Comparison of ENCODE assay signal across 8 mouse cellular contexts in genomic region chr9:45041131-45041838, GRCm38 (mm10). TPM values are rescaled to one million over a fixed set of nuclear protein-coding genes. Genes with fewer than 3 reads are reported as not detected.
A peak's percentile ranks its signal among the peaks of the same experiment; 100 is the strongest.
DNase-seq lines count a peak whose midpoint lies in the region; ATAC-seq and TF ChIP-seq lines count a peak whose summit lies in the region.

No protein-coding gene starts in this region.

- TF ChIP-seq EP300 in MEL (IDR thresholded peaks at IDR 0.05; ENCODE audit: low read depth in 1 of 2, low read length in 2 of 2) = peak; percentile 97 to 99
- TF ChIP-seq EP300 in liver, embryonic 14.5 days (IDR thresholded peaks at IDR 0.05; ENCODE audit: low read depth) = peak; percentile 59

- H3K4me1 ChIP-seq in heart, embryonic 13.5 days = peaks cover 22% of the 10 kb centered on the region
- peaks cover 10% of the 10 kb centered on the region for H3K4me1 ChIP-seq in heart, embryonic 11.5 days (ENCODE audit: control insufficient read depth, insufficient read depth, low read length)
- peaks cover 2 to 23% of the 10 kb centered on the region in 2 experiments for H3K4me1 ChIP-seq in MEL (ENCODE audit: control insufficient read depth in 1 of 2, insufficient read depth in 2 of 2, low read length in 2 of 2)
- peaks cover 0 to 5% of the 10 kb centered on the region in 2 experiments; a peak in 1 of 4 replicates for H3K4me1 ChIP-seq in liver, embryonic 14.5 days (replicated peaks; ENCODE audit: control insufficient read depth in 2 of 2, insufficient read depth in 2 of 2, low read length in 1 of 2)

- no peaks in the 10 kb centered on the region for H3K9me3 ChIP-seq in heart, embryonic 13.5 days
- H3K9me3 ChIP-seq in heart, embryonic 11.5 days (replicated peaks; ENCODE audit: control insufficient read depth, low read length) = no peaks in the 10 kb centered on the region
- no peaks in the 10 kb centered on the region for H3K9me3 ChIP-seq in MEL (replicated peaks; ENCODE audit: insufficient read depth, low read length)
- no peaks in the 10 kb centered on the region for H3K9me3 ChIP-seq in liver, embryonic 14.5 days (ENCODE audit: control insufficient read depth, low read length)

- no peak overlapping the region for H3K4me3 ChIP-seq in heart, embryonic 13.5 days
- H3K4me3 ChIP-seq in heart, embryonic 11.5 days (ENCODE audit: low read depth, low read length) = no peak overlapping the region
- H3K4me3 ChIP-seq in MEL (ENCODE audit: control insufficient read depth in 1 of 2, insufficient read depth in 1 of 2, low read depth in 2 of 2, low read length in 2 of 2) = peak overlapping the region; percentile 40 to 53; a peak in 3 of 4 replicates
- H3K4me3 ChIP-seq in liver, embryonic 14.5 days (ENCODE audit: insufficient read depth in 1 of 2, low read depth in 2 of 2, low read length in 2 of 2) = no peak overlapping the region

- no peaks in the 10 kb centered on the region for H3K79me2 ChIP-seq in MEL (ENCODE audit: control insufficient read depth, insufficient read depth, low read length, poor library complexity)

- no peak overlapping the region for H3K9ac ChIP-seq in heart, embryonic 13.5 days
- H3K9ac ChIP-seq in heart, embryonic 11.5 days (ENCODE audit: low read depth, low read length) = no peak overlapping the region
- H3K9ac ChIP-seq in MEL (ENCODE audit: control insufficient read depth, low read depth, low read length, poor library complexity, severe bottlenecking) = peak overlapping the region; percentile 64
- no peak overlapping the region for H3K9ac ChIP-seq in liver, embryonic 14.5 days (replicated peaks)

- no peak for TF ChIP-seq CTCF in MEL (IDR thresholded peaks at IDR 0.05 in 2 of 3, conservative IDR thresholded peaks at IDR 0.05 in 1 of 3; ENCODE audit: control insufficient read depth in 1 of 3, insufficient read depth in 1 of 3, low read depth in 2 of 3, low read length in 3 of 3, poor library complexity in 1 of 3, severe bottlenecking in 1 of 3)
- TF ChIP-seq CTCF in liver, embryonic 14.5 days (IDR thresholded peaks at IDR 0.05; ENCODE audit: low read depth) = no peak

- peak; percentile 93 for DNase-seq in MEL (ENCODE audit: low read depth, low spot score)
- DNase-seq in induced T-regulatory cell, adult 2 months (ENCODE audit: low read depth) = peak; percentile 51
- peak in 2 of 3 experiments; percentile 7 to 25 for DNase-seq in liver, embryonic 14.5 days (ENCODE audit: low read depth in 3 of 3, low spot score in 3 of 3)
- no peak for DNase-seq in right cerebral cortex, adult 18-20 months
- no peak for DNase-seq in gastrocnemius, adult 18-20 months (ENCODE audit: low spot score)
- no peak for DNase-seq in urinary bladder, postnatal 10 days (ENCODE audit: low spot score)

- peaks cover 89% of the 10 kb centered on the region for H3K27me3 ChIP-seq in heart, embryonic 13.5 days (replicated peaks)
- peaks cover 57% of the 10 kb centered on the region for H3K27me3 ChIP-seq in heart, embryonic 11.5 days (ENCODE audit: control insufficient read depth, insufficient read depth, low read length)
- peaks cover 5 to 7% of the 10 kb centered on the region in 2 experiments; a peak in 3 of 4 replicates for H3K27me3 ChIP-seq in MEL (ENCODE audit: control insufficient read depth in 1 of 2, insufficient read depth in 2 of 2, low read length in 2 of 2)
- H3K27me3 ChIP-seq in liver, embryonic 14.5 days (ENCODE audit: control insufficient read depth, insufficient read depth, low read length) = peaks cover 23% of the 10 kb centered on the region

- no peaks in the 10 kb centered on the region for H3K36me3 ChIP-seq in heart, embryonic 13.5 days
- H3K36me3 ChIP-seq in heart, embryonic 11.5 days (ENCODE audit: control insufficient read depth, insufficient read depth, low read length) = no peaks in the 10 kb centered on the region
- H3K36me3 ChIP-seq in MEL (ENCODE audit: control insufficient read depth in 1 of 2, insufficient read depth in 2 of 2, low read length in 2 of 2) = peaks cover 0 to 18% of the 10 kb centered on the region in 2 experiments; a peak in 2 of 4 replicates
- no peaks in the 10 kb centered on the region for H3K36me3 ChIP-seq in liver, embryonic 14.5 days (replicated peaks; ENCODE audit: control insufficient read depth, insufficient read depth, low read depth)

- TF ChIP-seq POLR2A in MEL (IDR thresholded peaks at IDR 0.05; ENCODE audit: control insufficient read depth in 1 of 2, insufficient read depth in 1 of 2, low read depth in 1 of 2, low read length in 2 of 2, poor library complexity in 1 of 2) = no peak

- H3K27ac ChIP-seq in heart, embryonic 13.5 days (replicated peaks) = no peak overlapping the region
- H3K27ac ChIP-seq in heart, embryonic 11.5 days (ENCODE audit: low read depth, low read length) = no peak overlapping the region
- H3K27ac ChIP-seq in MEL (ENCODE audit: control insufficient read depth, low read depth, low read length) = peak overlapping the region; percentile 72
- no peak overlapping the region for H3K27ac ChIP-seq in liver, embryonic 14.5 days

- peak overlapping the region; percentile 36 for H3K4me2 ChIP-seq in heart, embryonic 13.5 days
- H3K4me2 ChIP-seq in heart, embryonic 11.5 days = no peak overlapping the region; the same call in 1 of the 2 replicates
- peak overlapping the region; percentile 43 for H3K4me2 ChIP-seq in liver, embryonic 14.5 days (ENCODE audit: low read depth)

- no peak for TF ChIP-seq RAD21 in MEL (IDR thresholded peaks at IDR 0.05; ENCODE audit: low read depth, low read length)

- no peak for ATAC-seq in heart, embryonic 13.5 days (ENCODE audit: extremely low read depth, insufficient number of reproducible peaks, low FRiP score, low TSS enrichment)
- ATAC-seq in heart, embryonic 11.5 days (replicated peaks; ENCODE audit: insufficient number of reproducible peaks, low FRiP score, low TSS enrichment) = no peak
- ATAC-seq in liver, embryonic 14.5 days (ENCODE audit: insufficient read depth) = peak; percentile 50; the same call in 1 of the 2 replicates

- 36% methylated on average over 16 of the region's 17 CpGs for WGBS in heart, embryonic 13.5 days
- 35% methylated on average over 17 of the region's 17 CpGs for WGBS in heart, embryonic 11.5 days (ENCODE audit: insufficient replicate concordance)
- WGBS in liver, embryonic 14.5 days (ENCODE audit: insufficient replicate concordance) = 22% methylated on average over 17 of the region's 17 CpGs

TF ChIP-seq in MEL, 35 proteins besides CTCF, POLR2A, EP300 and RAD21 (continues in another document):
- TF ChIP-seq SIN3A (IDR thresholded peaks at IDR 0.05; ENCODE audit: low read length) (peak; percentile 76), CHD1 (IDR thresholded peaks at IDR 0.05; ENCODE audit: low read depth, low read length) (no peak), MYB (IDR thresholded peaks at IDR 0.05; ENCODE audit: low read depth, low read length) (peak; percentile 98)

RNA-seq across cellular contexts. Expression of gene Mpzl2, which starts 1.7 kb away (rescaled TPM):
- polyA plus RNA-seq in heart, embryonic 13.5 days (2015; fragmentation: Nextera tagmentation; extraction: Ambion mirVana) = 1.3 and 1.5 TPM in 2 replicates
- 0.25 and 1.3 TPM in 2 replicates for polyA plus RNA-seq in heart, embryonic 11.5 days (2014; fragmentation: Nextera tagmentation; extraction: Ambion mirVana)
- 0.08 and 0.16 TPM in 2 replicates for total RNA-seq in MEL (2012; rRNA removed)
- under 1 TPM in 1 of 2 experiments, not detected in 1; 0.39 TPM for polyA plus RNA-seq in MEL (2012; ENCODE audit: insufficient read depth in 1 of 2, insufficient read length in 2 of 2, low read depth in 1 of 2, low replicate concordance in 2 of 2, missing spikeins in 1 of 2)
- polyA plus RNA-seq in liver, embryonic 14.5 days (2012; rRNA removed) = 4.4 and 4.9 TPM in 2 replicates
- polyA plus RNA-seq in liver, embryonic 14.5 days (2014; fragmentation: Nextera tagmentation; extraction: Ambion mirVana) = 3.1 and 4.7 TPM in 2 replicates
- total RNA-seq in gastrocnemius, adult 18-20 months (2021) = under 1 TPM; 0.23 to 0.59 TPM

RNA-seq across cellular contexts. Expression of gene Mpzl3, which starts 13.7 kb away (rescaled TPM):
- polyA plus RNA-seq in heart, embryonic 13.5 days (2015; fragmentation: Nextera tagmentation; extraction: Ambion mirVana) = 1.6 and 1.7 TPM in 2 replicates
- 1.6 and 1.7 TPM in 2 replicates for polyA plus RNA-seq in heart, embryonic 11.5 days (2014; fragmentation: Nextera tagmentation; extraction: Ambion mirVana)
- not detected in 2 replicates for total RNA-seq in MEL (2012; rRNA removed)
- polyA plus RNA-seq in MEL (2012; ENCODE audit: insufficient read depth in 1 of 2, insufficient read length in 2 of 2, low read depth in 1 of 2, low replicate concordance in 2 of 2, missing spikeins in 1 of 2) = not detected
- 0.33 and 0.44 TPM in 2 replicates for polyA plus RNA-seq in liver, embryonic 14.5 days (2012; rRNA removed)
- 0.51 and 1.0 TPM in 2 replicates for polyA plus RNA-seq in liver, embryonic 14.5 days (2014; fragmentation: Nextera tagmentation; extraction: Ambion mirVana)
- 1 to 10 TPM; 1.6 to 2.1 TPM for total RNA-seq in gastrocnemius, adult 18-20 months (2021)

RNA-seq across cellular contexts. Expression of gene Cd3e, which starts 31.9 kb away (rescaled TPM):
- polyA plus RNA-seq in heart, embryonic 13.5 days (2015; fragmentation: Nextera tagmentation; extraction: Ambion mirVana) = 0.55 TPM in 1 of 2 replicates, not detected in the other
- not detected in 2 replicates for polyA plus RNA-seq in heart, embryonic 11.5 days (2014; fragmentation: Nextera tagmentation; extraction: Ambion mirVana)
- total RNA-seq in MEL (2012; rRNA removed) = not detected in 2 replicates
- polyA plus RNA-seq in MEL (2012; ENCODE audit: insufficient read depth in 1 of 2, insufficient read length in 2 of 2, low read depth in 1 of 2, low replicate concordance in 2 of 2, missing spikeins in 1 of 2) = not detected
- not detected in 2 replicates for polyA plus RNA-seq in liver, embryonic 14.5 days (2012; rRNA removed)
- not detected in 2 replicates for polyA plus RNA-seq in liver, embryonic 14.5 days (2014; fragmentation: Nextera tagmentation; extraction: Ambion mirVana)
- total RNA-seq in gastrocnemius, adult 18-20 months (2021) = not detected

RNA-seq across cellular contexts. Expression of gene Jaml, which starts 37.7 kb away (rescaled TPM):
- polyA plus RNA-seq in heart, embryonic 13.5 days (2015; fragmentation: Nextera tagmentation; extraction: Ambion mirVana) = 0.17 and 0.23 TPM in 2 replicates
- 0.31 and 0.36 TPM in 2 replicates for polyA plus RNA-seq in heart, embryonic 11.5 days (2014; fragmentation: Nextera tagmentation; extraction: Ambion mirVana)
- total RNA-seq in MEL (2012; rRNA removed) = not detected in 2 replicates
- not detected for polyA plus RNA-seq in MEL (2012; ENCODE audit: insufficient read depth in 1 of 2, insufficient read length in 2 of 2, low read depth in 1 of 2, low replicate concordance in 2 of 2, missing spikeins in 1 of 2)
- polyA plus RNA-seq in liver, embryonic 14.5 days (2012; rRNA removed) = 0.03 and 0.09 TPM in 2 replicates
- 0.21 and 0.25 TPM in 2 replicates for polyA plus RNA-seq in liver, embryonic 14.5 days (2014; fragmentation: Nextera tagmentation; extraction: Ambion mirVana)
- under 1 TPM; 0.14 to 0.40 TPM for total RNA-seq in gastrocnemius, adult 18-20 months (2021)

RNA-seq across cellular contexts. Expression of gene Cd3d, which starts 59.7 kb away (rescaled TPM):
- 0.45 TPM in 1 of 2 replicates, not detected in the other for polyA plus RNA-seq in heart, embryonic 13.5 days (2015; fragmentation: Nextera tagmentation; extraction: Ambion mirVana)
- polyA plus RNA-seq in heart, embryonic 11.5 days (2014; fragmentation: Nextera tagmentation; extraction: Ambion mirVana) = not detected in 2 replicates
- total RNA-seq in MEL (2012; rRNA removed) = 0.10 TPM in 1 of 2 replicates, not detected in the other
- not detected for polyA plus RNA-seq in MEL (2012; ENCODE audit: insufficient read depth in 1 of 2, insufficient read length in 2 of 2, low read depth in 1 of 2, low replicate concordance in 2 of 2, missing spikeins in 1 of 2)
- polyA plus RNA-seq in liver, embryonic 14.5 days (2012; rRNA removed) = 0.02 TPM in 1 of 2 replicates, not detected in the other
- 0.32 TPM in 1 of 2 replicates, not detected in the other for polyA plus RNA-seq in liver, embryonic 14.5 days (2014; fragmentation: Nextera tagmentation; extraction: Ambion mirVana)
- total RNA-seq in gastrocnemius, adult 18-20 months (2021) = not detected

Comparison
In these comparisons a context has a peak if more than half of its experiments do, and no peak if none do; other contexts are left out.
1. H3K4me3 ChIP-seq: peak in MEL (2 of 2); none in heart, embryonic 13.5 days (single experiment), heart, embryonic 11.5 days (single experiment) and liver, embryonic 14.5 days (0 of 2).
2. DNase-seq: peak in MEL (single experiment), induced T-regulatory cell, adult 2 months (single experiment) and liver, embryonic 14.5 days (2 of 3); none in right cerebral cortex, adult 18-20 months (single experiment), gastrocnemius, adult 18-20 months (single experiment) and urinary bladder, postnatal 10 days (single experiment).